Mouse (Mus musculus): Measurements from ENCODE around the gene Pgap3.
A peak's percentile ranks its signal among the peaks of the same experiment; 100 is the strongest.
"Not testable (repeated sequence)": the region's sequence is repeated elsewhere in the genome, so short reads cannot be mapped to it uniquely, and the experiment has no call there.

Gene Pgap3

DNA sequence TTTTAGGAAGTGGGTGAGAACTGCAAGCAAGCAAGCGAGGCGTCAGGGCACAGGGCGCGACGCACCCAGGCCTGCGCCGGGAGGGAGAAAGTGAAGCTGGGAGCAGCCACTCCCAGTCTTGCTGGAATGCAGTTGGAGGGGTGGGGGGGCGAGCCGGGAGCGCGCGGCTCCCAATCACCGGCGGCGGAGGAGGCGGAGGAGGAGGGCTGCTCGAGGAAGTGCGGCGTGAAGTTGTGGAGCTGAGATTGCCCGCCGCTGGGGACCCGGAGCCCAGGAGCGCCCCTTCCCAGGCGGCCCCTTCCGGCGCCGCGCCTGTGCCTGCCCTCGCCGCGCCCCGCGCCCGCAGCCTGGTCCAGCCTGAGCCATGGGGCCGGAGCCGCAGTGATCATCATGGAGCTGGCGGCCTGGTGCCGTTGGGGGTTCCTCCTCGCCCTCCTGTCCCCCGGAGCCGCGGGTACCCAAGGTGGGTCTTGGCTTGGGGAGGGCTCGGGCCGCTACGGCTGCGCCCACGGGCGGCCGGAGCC lies 12.0 kb upstream of the Pgap3 start, which contains the start of gene Erbb2:
Gene Erbb2, plus strand, starts transcription at position 198 of the 524 bp plus-strand sequence.
- DNase-seq = peak in 1 of 2 experiments; percentile 19

DNA sequence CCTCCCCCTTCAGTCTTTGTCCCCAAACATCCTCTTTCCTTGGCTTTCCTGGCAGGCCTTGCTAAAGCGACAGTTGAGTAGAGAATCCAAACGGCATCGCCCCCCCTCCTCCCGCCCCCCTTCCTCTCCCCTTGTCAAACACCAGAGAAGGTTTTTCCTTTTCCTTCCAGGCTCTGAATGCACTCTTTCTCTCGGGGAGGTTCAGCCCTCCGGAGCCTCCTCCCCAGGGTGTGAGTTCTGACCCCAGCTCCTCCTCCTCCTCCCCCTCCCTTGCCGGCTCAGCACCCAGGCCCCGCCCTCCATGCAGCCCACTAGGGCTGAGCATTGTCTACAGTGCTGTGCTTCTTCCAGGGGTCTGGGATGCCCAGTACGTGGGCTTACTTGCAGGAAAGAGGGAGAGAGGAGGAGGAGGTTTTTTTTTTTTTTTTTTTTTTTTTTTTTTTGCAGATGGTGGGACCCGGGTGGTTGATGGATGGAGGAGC lies 9.1 kb upstream of the Pgap3 start:
- no peak for DNase-seq

DNA sequence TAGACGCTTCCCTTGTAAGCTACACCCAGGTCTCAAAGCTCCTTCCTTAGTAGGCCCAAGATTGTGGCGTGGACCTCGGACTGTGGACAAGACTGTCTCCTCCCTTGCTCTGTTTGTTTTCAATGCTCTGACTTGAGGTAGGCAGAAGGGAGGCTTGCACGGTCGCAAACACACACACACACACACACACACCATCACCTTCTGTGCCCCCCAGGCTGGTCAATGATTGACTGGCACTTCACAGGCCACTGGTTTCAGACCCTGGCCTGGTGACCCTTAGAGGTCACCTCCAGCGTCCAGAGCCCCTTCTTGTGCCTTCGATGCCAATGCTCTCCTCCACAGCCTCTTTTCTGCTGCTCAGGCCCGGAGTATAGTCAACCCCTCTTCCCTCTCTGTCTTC lies 8.6 kb upstream of the Pgap3 start:
- no peak for DNase-seq

DNA sequence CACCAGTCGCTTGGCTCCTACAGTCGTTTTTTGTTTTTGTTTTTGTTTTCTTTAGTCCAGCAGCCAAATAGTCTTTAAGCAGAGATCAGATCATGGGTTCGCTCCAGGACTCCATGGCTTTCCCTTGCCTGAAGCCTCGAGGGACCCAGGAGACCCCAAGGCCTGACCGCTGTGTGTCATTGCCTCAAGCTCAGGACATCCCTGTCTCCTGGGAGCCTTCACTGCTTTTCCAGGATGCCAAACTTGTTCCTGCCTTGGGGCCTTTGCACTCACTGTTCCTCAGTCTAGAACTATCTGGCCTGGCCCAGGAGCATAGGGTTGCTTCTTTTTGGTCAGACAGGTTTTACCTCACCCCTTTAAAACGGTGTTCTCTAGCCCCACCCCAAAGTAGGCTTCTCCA lies 6.3 kb upstream of the Pgap3 start:
- no peak for DNase-seq

DNA sequence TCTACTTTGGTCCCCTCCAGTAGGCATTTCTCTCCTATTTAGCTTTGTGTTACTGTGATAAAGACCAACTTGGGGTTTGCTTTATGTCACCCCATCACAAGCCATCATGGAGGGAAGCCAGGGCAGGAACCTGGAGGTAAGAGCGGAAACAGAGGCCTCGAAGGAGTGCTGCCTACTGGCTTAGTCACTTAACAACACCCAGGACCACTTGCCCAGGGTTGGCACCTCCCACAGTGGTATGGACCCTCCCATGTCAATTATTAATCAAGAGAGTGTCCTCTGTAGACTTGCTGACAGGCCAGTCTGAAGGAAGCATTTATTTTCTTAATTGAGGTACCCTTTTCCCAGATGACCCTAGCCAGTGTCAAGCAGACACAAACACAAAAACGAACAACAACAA lies 526 bp upstream of the Pgap3 start:
- DNase-seq = no peak

DNA sequence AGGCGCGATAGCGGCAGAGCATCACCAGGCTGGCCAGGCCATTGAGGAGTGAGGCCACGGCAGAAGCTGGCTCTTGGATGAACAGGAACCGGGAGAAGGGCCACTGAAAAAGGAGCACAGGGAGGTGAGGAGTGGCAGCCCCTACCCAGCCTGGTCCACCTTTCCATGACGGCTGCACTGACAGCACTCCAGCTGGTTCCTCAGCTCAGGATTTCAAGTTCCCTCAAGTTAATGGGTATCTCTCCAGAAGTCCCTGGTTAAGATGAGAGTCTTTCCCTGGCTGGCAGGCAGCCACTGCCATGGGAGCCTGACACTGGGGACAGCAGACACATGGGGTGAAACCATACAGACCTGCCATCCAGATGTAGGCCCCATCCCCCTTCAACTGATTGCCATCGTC lies 2.3 kb downstream of the Pgap3 start:
- no peak for DNase-seq

DNA sequence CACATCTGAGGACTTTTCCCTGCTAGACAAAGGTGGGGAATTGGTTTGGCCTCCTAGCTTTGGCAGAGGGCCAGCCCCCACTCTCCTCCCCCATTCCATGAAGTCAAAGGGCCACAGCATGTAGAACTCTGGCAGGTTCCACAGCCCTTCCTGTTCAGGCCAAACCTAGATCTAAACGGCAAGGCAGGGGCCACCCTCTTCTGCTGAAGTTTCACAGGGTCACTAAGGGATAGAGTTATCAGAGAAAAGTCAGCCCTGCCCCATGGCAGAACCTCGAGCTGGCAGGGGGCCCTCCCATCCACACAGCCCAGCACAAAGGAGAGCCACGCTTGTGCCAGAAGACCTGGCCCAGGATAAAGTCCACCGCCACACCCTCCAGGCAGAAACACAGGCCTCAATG lies 5.2 kb downstream of the Pgap3 start:
- no peak for DNase-seq

DNA sequence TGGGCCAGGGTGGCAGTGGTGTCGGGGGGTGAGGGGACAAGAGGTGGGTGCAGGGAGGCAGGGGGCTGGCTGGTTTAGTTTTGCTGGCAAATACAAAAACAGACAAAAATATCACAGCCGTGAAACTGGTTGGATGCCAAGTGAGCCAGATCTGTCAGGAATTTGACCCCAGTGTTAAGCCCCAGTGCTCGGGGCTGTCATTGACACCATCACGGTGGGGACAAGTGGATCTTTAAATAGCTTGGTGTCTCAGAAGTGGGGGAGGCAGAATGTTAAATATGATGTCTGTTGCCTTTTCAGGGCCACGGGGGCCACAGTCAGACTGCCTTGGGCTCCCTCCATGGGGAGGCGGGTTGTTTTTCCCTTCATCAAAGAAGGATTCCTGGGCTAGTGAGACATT lies 6.0 kb downstream of the Pgap3 start:
- no peak for DNase-seq

DNA sequence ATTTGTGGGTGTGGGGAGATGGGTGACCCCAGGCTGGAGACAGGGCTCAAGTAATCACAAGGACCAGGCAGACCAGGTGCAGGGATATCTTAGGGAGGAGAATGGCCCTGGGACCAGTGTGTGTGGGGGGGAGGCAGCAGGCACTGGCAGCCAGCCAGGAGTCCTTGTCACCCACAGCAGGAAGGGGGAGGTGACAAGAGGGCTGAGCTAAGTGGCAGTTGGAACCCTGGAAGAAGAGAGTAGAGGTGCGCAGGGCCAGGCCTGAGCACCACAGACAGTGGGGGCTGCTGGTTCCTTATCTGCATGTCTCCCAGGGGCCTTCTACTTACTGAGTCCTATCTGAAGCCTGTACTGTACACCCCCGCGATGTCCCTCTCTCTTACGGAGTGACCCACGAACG lies 7.0 kb downstream of the Pgap3 start:
- peak in 1 of 2 experiments; percentile 19 for DNase-seq

DNA sequence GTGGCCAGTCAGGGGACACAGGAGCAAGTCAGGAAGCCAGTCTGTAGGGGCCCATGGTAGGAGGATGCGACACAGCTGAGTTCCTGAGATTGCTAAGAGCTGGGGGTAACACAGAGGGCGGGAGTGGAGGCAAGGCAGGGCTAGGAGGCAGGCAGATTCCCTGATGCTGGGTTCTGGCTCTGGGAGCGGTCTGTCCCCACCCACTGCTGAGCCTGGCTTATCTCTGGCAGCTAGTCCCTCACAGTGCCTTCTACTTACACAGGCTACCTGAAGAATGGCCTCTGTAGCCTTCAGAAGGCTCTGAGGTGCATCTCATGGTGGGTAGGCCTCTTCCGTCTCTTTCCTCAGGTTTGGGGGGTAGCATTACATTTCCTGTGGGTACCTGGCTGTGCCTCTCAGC lies 7.6 kb downstream of the Pgap3 start:
- DNase-seq = no peak

DNA sequence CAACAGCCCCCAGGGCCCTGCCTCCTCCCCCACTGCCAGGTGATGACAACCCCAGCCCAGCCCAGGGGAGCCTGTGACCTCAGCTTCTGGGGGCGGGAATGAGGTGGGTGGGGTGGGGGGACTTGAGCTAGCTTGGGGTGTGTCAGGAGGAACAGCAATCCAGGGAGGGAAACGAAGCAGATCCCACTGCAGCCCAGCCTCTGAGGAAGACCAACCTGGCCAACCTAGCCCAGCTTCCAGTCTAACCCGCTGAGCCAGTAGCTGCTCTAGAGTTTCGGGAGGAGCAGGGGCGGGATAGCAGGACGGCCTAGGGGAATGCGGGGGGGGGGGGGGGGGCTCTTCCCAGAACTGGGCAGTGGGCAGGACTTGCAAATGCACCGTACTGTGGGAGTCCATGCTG lies 8.3 kb downstream of the Pgap3 start:
- DNase-seq = no peak

DNA sequence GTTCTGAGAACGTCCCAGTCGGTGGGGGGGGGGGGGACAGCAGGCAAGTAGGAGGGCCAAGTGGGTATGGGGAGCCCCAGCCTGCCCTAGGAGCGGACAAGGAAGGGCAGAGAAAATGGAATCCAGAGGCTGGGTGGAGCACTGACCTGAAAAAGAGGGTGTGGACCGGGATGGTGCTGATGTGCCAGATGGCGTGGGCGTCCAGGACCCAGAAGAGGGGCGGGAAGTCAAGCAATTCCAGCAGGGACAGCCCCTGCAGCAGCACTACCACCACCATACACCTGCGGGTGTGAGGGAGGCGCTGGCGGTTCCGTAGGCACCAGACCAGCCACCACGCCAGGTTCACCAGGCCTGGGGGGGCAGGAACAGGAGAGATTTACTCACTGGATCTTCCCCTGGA lies 10.1 kb downstream of the Pgap3 start:
- no peak for DNase-seq

DNA sequence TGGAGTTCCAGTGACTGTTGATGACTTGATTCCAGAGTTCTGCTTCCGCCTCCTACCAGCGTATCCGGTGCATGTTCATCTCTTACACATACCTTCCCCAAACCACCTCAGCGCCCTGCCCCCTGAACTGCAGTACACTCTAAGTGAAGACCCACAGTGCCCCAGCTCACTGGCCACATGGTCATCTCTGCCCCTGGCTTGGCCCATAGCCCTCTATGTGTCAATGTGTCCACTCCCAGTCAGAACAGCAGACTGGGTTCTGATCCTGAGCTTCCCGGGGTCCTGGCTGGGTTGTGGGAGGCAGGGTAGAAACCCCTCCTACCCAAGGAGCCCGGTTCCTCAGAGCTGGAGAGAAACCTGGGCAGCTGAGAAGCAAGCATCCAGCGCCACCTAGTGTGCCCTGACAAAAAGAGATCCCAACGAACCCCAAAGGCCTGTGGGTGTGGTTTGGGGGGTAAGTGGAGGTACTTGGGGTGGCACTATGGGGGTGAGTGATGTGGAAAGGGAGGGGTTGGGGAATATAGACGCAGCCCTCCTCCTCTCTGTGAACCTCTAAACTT lies 11.0 kb downstream of the Pgap3 start:
- DNase-seq = peak in 1 of 2 experiments; percentile 41

DNA sequence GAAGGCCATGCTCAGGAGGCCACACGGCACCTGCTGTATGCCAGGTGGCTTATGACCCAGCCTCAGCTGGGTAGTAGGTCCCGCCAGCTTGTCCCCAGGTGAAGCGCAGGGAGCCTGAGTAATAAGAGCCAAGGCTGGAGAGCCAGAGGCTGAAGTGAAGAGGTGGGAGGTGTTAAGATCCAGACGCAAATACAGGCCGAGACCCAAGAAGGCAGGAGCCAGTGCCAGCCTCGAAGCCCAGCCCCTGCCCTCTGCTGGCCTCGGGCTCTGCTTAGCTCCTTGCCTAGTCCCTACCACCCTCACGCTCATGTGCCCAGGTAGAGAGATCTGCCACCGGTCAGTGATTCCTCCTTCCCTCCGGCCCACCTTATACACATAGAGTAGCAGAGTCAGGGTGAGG lies 12.0 kb downstream of the Pgap3 start:
- DNase-seq = no peak

DNA sequence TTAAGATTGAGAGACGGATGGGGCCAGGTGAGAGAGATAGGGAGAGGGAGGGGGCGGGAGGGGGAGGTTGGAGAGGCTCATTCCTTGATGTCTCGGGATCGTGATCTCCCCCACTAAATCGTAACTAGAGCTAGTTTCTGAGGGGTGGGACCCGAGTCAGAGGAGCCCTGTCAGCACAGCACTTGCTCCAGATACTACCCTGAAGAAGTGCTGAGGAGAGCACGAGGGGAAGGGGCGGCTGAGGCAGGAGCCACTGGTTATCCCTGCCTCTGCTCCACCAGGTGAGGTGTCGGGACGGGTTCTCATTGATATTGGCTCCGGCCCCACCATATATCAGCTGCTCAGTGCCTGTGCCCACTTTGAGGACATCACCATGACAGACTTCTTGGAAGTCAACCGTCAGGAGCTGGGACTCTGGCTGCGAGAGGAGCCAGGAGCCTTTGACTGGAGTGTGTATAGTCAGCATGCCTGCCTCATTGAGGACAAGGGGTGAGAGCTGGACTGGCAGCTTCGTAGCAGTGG lies 13.2 kb downstream of the Pgap3 start:
- no peak for DNase-seq

DNA sequence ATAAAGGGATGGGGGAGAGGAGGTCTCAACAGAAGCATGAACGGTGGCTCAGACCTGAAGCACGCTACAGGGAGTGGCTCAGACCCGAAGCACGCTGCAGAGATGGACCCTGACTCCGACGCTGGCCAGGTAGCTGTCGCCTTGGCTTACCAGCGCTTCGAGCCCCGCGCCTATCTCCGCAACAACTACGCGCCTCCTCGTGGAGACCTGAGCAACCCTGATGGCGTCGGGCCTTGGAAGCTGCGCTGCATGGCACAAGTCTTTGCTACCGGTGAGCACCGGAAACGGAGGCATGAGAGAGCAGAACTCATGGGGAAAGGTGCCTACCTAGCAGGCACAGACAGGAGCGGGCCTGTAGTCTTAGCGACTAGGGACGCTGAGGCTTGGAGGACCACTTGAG lies 13.7 kb downstream of the Pgap3 start:
- no peak for DNase-seq

DNA sequence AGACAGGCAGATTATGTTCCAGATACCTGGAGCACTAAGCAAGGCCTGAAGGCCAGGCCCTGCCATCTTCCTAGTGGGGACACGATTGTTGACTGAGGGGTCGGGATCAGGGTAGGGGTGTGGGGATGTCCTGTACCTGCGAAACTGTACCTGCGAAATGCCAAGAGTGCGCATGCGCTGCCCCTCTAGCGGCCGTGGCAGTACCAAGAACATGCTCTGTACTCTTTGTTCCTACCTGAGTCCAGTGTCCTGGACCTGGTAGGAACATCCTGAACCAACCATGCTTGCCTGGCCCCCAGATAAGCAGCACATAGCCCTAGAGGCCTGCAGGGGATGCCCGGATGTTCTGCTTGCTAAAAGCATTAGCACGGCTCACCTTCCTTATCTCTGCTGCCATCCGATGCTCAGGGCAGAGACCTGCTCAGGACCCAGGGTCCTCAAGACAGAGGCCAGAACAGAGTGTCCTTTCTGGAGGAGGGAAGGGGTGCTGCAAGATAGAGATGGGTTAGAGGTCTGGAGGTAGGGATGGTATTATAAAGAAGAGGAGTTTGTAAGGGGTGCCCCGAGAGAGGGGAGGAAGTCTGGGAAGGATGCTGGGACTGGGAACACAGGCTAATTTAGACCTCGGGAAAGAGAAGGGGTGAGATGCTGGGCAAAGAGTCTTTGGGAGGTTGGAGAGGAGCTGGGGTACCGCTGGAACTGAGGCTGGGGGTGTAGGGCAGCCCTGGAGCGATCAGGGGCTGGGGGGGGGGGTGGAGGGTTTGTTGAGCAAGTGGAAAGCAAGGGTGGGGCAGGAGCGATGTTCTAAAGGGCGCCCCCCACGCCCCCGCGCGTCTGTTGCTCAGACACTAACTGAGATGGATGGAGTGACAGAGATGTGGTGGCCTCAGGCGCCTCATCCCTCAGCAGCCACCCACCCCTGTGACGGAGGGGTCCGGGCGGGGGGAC lies 14.4 kb downstream of the Pgap3 start, which contains the start of gene Pnmt:
Gene Pnmt, plus strand, starts transcription at position 813 of the 948 bp plus-strand sequence.
- no peak for DNase-seq

DNA sequence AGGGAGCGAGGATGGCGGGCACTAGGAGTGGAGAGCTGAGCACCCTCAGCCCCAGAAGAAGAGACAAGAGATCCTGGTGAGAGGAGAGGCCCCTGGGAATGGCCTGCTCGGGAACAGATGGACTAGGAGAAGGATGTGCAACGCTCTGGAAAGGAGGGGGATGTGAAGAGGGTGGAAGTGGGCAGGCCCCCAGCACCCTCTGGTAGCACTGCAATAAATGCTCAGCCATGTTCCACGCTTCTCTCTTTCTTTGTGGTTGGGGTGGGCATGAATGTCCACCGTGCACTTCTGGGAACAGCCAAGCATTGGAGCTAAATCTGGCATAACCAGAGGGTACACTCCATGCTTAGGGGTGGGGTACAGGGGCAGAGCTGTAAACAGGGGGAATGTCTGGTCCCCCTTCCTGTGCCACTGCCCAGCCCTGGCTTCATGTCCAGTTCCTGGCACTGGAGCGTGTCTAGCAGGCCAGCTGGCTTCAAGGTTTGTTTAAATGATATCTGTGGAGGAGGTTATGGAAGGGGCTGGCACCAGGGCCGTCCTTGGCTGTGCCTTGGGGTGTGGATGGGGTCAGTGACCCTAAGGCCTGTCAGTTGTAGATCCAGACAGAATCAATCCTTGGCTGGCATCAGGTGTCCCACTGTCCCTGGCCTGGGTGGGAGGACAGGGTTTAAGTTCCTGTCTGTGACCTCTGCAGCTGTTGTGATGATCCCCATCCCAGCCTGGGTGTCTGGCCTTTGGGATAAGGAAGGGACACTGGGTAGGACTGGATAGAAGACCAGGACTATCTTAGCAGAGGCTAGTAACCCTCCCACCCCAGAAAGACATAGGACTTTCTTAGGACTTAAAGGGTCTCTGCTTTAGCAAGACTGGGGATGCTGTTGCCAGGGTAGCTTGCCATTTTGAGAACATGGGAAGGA lies 15.3 kb downstream of the Pgap3 start:
- no peak for DNase-seq

DNA sequence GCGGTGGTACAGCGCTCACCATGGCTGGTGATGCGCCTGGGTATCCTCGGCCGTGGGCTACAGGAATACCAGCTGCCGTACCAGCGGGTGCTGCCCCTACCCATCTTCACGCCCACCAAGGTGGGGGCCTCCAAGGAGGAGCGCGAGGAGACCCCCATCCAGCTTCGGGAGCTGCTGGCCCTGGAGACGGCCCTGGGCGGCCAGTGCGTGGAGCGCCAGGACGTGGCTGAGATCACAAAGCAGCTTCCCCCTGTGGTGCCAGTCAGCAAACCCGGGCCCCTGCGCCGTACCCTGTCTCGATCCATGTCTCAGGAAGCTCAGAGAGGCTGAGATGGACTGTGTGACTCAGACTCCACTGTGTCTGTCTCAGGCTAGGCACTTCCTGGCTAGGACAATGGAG lies 16.1 kb downstream of the Pgap3 start:
- DNase-seq = no peak

DNA sequence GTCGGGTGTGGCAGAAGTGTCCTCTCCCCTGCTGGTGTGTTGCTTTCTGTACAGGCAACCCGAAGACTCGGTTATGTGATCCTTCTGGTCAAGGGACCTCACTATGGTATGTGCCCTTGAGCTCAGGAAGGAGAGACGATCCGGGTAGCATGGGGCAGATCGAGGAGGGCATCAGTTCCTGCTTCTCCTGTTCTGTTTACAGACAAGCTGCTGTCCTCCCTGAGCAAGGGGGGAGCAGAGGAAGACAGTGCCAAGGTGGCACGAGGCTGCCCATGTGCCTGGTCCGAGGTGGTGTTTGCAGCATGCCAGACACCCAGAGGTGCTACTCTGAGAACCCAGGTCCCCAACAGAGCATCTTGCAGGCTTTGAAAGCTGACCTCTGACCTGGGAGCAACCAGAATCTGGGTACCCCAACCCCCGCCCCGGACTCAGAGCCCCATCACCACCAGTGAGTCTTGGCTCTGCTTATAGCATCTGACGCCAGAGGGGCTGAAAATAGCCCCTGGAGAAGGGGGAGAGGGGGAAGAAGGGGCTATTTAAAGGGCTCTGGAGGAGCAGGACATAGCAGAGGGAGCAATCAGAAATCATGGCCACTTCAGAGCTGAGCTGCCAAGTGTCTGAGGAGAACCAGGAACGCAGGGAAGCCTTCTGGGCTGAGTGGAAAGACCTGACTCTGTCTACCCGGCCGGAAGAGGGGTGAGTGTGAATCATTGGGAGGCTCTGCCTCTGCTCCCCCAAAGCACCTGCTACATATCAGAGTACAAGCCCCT lies 16.8 kb downstream of the Pgap3 start, which contains the start of gene Tcap:
Gene Tcap, plus strand, starts transcription at position 551 of the 770 bp plus-strand sequence.
- DNase-seq = no peak

DNA sequence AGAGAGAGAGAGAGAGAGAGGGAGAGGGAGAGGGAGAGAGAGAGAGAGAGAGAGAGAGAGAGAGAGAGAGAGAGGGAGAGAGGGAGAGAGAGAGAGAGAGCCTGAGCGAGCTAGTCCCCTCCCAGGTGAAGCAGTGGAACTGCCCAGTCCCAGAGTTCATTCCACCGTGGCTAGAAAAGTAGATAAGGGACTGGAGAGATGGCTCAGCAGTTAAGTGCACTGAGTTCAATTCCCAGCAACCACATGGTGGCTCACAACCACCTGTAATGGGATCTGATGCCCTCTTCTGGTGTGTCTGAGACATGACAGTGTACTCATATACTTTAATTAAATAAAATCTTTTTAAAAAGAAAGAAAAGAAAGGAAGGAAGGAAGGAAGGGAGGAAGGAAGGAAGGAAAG lies 17.9 kb downstream of the Pgap3 start:
- not testable (repeated sequence) for DNase-seq

DNA sequence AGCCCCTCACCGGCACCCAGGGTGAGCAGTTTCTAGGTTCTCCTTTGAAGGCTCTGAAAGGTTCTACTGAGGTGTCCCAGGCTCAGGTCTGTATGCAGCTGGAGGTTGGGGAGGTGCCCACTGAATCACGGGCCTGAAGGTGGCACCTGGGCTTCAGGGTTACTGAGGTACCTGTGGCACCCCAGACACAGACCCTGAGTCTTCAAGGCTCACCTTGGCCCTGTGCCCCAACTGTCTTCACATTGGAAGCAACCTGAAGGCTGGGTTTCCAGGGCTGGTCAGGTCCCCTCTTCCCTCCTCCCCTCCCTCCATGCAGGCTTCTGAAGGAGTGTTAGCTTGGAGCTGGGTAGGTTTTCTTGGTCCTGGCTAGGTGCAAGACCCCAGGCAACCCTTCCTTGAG lies 18.6 kb downstream of the Pgap3 start:
- no peak for DNase-seq
